Mouse (Mus musculus): ENCODE results near the gene Hemk1.

DNA sequence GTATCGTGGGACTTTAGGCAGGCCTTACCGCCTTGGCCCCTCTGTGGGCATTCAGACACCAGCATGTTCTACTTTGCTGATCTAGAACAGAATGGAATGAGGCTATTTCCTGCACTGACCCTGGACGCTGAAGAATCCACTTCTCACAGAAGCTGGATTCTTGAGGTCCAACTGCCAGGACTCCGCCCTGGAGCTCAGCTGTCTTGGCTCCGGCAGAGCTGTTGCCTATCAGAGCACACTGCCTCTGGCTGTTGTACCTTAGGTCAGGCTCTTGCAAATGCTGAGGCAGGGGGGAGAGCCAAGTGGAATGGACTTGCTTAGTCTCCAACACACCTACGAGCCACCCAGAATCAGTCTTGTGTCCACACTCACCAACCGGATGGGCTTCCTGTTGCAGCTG is 12.2 kb downstream of the Hemk1 start:
- TF ChIP-seq HCFC1 (IDR thresholded peaks at IDR 0.05; ENCODE audit: borderline replicate concordance, insufficient read depth, low read length) (no peak), MAFK (IDR thresholded peaks at IDR 0.05; ENCODE audit: insufficient read depth, low read depth, low read length) (no peak), ZNF384 (IDR thresholded peaks at IDR 0.05; ENCODE audit: low read depth, low read length) (no peak), ZC3H11A (IDR thresholded peaks at IDR 0.05; ENCODE audit: borderline replicate concordance, low read depth, low read length) (no peak)

Data from ES-E14 (cell line).